Mouse (Mus musculus) NIH3T3 (cell line): ENCODE measurements around the gene Garnl3.
A peak's percentile ranks its signal among the peaks of the same experiment; 100 is the strongest.

Source experiments
- DNase-seq: peaks from one replicate; pipeline ENCODE4 v3.0.0-alpha.2; 2012; ENCODE audit warnings: low read depth

Garnl3 gene

GRCm38 (mm10) chr2:33086671-33087363, 44.6 kb downstream of the Garnl3 start:
- no peak for DNase-seq

- DNase-seq, result no peak
Observed at GRCm38 (mm10) chr2:33086016-33086596, 45.3 kb downstream of the Garnl3 start.

- no peak for DNase-seq
Observed at GRCm38 (mm10) chr2:33084221-33084620, 47.2 kb downstream of the Garnl3 start.

GRCm38 (mm10) chr2:33080166-33080565, 51.3 kb downstream of the Garnl3 start:
- peak; percentile 65 for DNase-seq

- peak; percentile 13 for DNase-seq
Observed at GRCm38 (mm10) chr2:33077252-33077651, 54.2 kb downstream of the Garnl3 start.

GRCm38 (mm10) chr2:33074931-33075330, 56.5 kb downstream of the Garnl3 start:
- DNase-seq, result no peak

GRCm38 (mm10) chr2:33074188-33074587, 57.3 kb downstream of the Garnl3 start:
- DNase-seq, result no peak

- DNase-seq, result no peak
Observed at GRCm38 (mm10) chr2:33072333-33072732, 59.1 kb downstream of the Garnl3 start.

- peak; percentile 17 for DNase-seq
Observed at GRCm38 (mm10) chr2:33065610-33066009, 65.8 kb downstream of the Garnl3 start.

GRCm38 (mm10) chr2:33062744-33063143, 68.7 kb downstream of the Garnl3 start:
- no peak for DNase-seq

- DNase-seq, result peak; percentile 38
Observed at GRCm38 (mm10) chr2:33058926-33059325, 72.5 kb downstream of the Garnl3 start.

- DNase-seq, result no peak
Observed at GRCm38 (mm10) chr2:33057514-33057913, 73.9 kb downstream of the Garnl3 start.

GRCm38 (mm10) chr2:33053966-33054365, 77.5 kb downstream of the Garnl3 start:
- peak; percentile 23 for DNase-seq

GRCm38 (mm10) chr2:33047360-33047759, 84.1 kb downstream of the Garnl3 start:
- DNase-seq, result no peak

- no peak for DNase-seq
Observed at GRCm38 (mm10) chr2:33046919-33047318, 84.5 kb downstream of the Garnl3 start.

GRCm38 (mm10) chr2:33045899-33046298, 85.6 kb downstream of the Garnl3 start:
- DNase-seq, result peak; percentile 32

- no peak for DNase-seq
Observed at GRCm38 (mm10) chr2:33042781-33043180, 88.7 kb downstream of the Garnl3 start.

GRCm38 (mm10) chr2:33041571-33041970, 89.9 kb downstream of the Garnl3 start:
- no peak for DNase-seq

- peak; percentile 15 for DNase-seq
Observed at GRCm38 (mm10) chr2:33037429-33037828, 94.0 kb downstream of the Garnl3 start.

GRCm38 (mm10) chr2:33035297-33035696, 96.2 kb downstream of the Garnl3 start:
- DNase-seq, result no peak

- DNase-seq, result no peak
Observed at GRCm38 (mm10) chr2:33033281-33033680, 98.2 kb downstream of the Garnl3 start.

GRCm38 (mm10) chr2:33032391-33033062, 98.9 kb downstream of the Garnl3 start:
- no peak for DNase-seq

- DNase-seq, result no peak
Observed at GRCm38 (mm10) chr2:33025040-33025439, 106.4 kb downstream of the Garnl3 start.
